Mouse (Mus musculus) NIH3T3 (cell line): Measurements from ENCODE around the gene Orai3.
A peak's percentile ranks its signal among the peaks of the same experiment; 100 is the strongest.
"Not testable (repeated sequence)": the region's sequence is repeated elsewhere in the genome, so short reads cannot be mapped to it uniquely, and the experiment has no call there.

Experiments
- DNase-seq: peaks from one replicate; pipeline ENCODE4 v3.0.0-alpha.2; 2012; ENCODE audit warnings: low read depth

Gene Orai3

GRCm38 (mm10) chr7:127769651-127770038, at the start of gene Orai3:
Orai3 (plus strand) TSS chr7:127769815.
- DNase-seq, result peak; percentile 91

- no peak for DNase-seq
Measured at GRCm38 (mm10) chr7:127725490-127725889, 44.1 kb upstream of the Orai3 start.

- no peak for DNase-seq
Measured at GRCm38 (mm10) chr7:127725924-127726323, 43.7 kb upstream of the Orai3 start.

- DNase-seq, result peak; percentile 20
Measured at GRCm38 (mm10) chr7:127727898-127728297, 41.7 kb upstream of the Orai3 start.

- DNase-seq, result no peak
Measured at GRCm38 (mm10) chr7:127730170-127730569, 39.4 kb upstream of the Orai3 start.

GRCm38 (mm10) chr7:127732066-127732465, 37.5 kb upstream of the Orai3 start, which contains the start of gene Ctf2:
Ctf2 (minus strand) TSS chr7:127732166.
- not testable (repeated sequence) for DNase-seq

GRCm38 (mm10) chr7:127744366-127745045, 25.1 kb upstream of the Orai3 start, which contains the start of gene Fbxl19:
Fbxl19 (plus strand) TSS chr7:127744543.
- DNase-seq, result peak; percentile 87

GRCm38 (mm10) chr7:127745251-127745651, 24.4 kb upstream of the Orai3 start:
- DNase-seq, result peak; percentile 94

GRCm38 (mm10) chr7:127745652-127746493, 23.7 kb upstream of the Orai3 start:
- DNase-seq, result peak; percentile 97

GRCm38 (mm10) chr7:127746494-127747491, 22.8 kb upstream of the Orai3 start:
- no peak for DNase-seq

- no peak for DNase-seq
Measured at GRCm38 (mm10) chr7:127747559-127748234, 21.9 kb upstream of the Orai3 start.

- no peak for DNase-seq
Measured at GRCm38 (mm10) chr7:127748235-127748560, 21.4 kb upstream of the Orai3 start.

- DNase-seq, result no peak
Measured at GRCm38 (mm10) chr7:127750131-127751127, 19.2 kb upstream of the Orai3 start.

GRCm38 (mm10) chr7:127751619-127752018, 18.0 kb upstream of the Orai3 start:
- DNase-seq, result no peak

GRCm38 (mm10) chr7:127752069-127752468, 17.5 kb upstream of the Orai3 start:
- DNase-seq, result no peak

GRCm38 (mm10) chr7:127753158-127753557, 16.5 kb upstream of the Orai3 start:
- DNase-seq, result no peak

- DNase-seq, result no peak
Measured at GRCm38 (mm10) chr7:127753741-127754140, 15.9 kb upstream of the Orai3 start.

- DNase-seq, result no peak
Measured at GRCm38 (mm10) chr7:127759716-127760115, 9.9 kb upstream of the Orai3 start.

GRCm38 (mm10) chr7:127760478-127760877, 9.1 kb upstream of the Orai3 start:
- no peak for DNase-seq

- DNase-seq, result peak; percentile 83
Measured at GRCm38 (mm10) chr7:127761026-127761425, 8.6 kb upstream of the Orai3 start.
